8 mouse cellular contexts compared by ENCODE assay signal in the genomic region with DNA sequence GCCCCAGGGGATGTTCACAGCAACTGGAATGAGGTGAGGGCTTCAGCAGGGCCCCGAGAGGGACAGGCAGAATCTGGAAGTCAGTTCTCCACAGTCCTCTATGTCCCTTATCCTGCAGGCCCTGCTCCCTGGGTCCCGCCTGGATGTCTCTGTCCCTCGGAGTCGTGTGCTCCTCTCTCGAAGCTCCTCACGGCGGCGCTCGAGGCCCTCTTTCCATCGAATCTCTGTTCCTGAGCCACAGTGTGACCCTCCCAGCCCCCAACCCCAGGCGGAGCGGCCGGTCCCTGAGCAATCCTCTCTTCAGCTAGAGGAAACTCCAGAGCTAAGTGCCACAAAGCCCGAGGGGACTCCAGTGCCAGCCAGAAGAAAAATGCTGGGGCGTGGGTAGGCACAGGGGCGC. TPM values are rescaled to one million over a fixed set of nuclear protein-coding genes. Genes with fewer than 3 reads are reported as not detected.
DNase-seq lines count a peak whose midpoint lies in the region; ATAC-seq and TF ChIP-seq lines count a peak whose summit lies in the region.

No protein-coding gene starts in this region.

- H3K27me3 ChIP-seq in embryonic facial prominence, embryonic 11.5 days (ENCODE audit: control insufficient read depth, insufficient read depth, low read length): no peaks in the 10 kb centered on the region; the same call in 1 of the 2 replicates
- H3K27me3 ChIP-seq in midbrain, embryonic 11.5 days (ENCODE audit: control insufficient read depth, insufficient read depth, low read length): peaks cover 3% of the 10 kb centered on the region; the same call in 1 of the 2 replicates
- H3K27me3 ChIP-seq in testis, adult 2 months (ENCODE audit: control insufficient read depth, insufficient read depth, low read length): no peaks in the 10 kb centered on the region

- intact Hi-C loops in heart, postnatal 14 days (cut with DNase I): no loop called here

- TF ChIP-seq POLR2A in testis, adult 2 months (IDR thresholded peaks at IDR 0.05; ENCODE audit: control insufficient read depth, low read depth, low read length): no peak

- no peak overlapping the region for H3K27ac ChIP-seq in embryonic facial prominence, embryonic 11.5 days (replicated peaks; ENCODE audit: low read depth, low read length)
- no peak overlapping the region for H3K27ac ChIP-seq in midbrain, embryonic 11.5 days (ENCODE audit: low read depth, low read length)
- H3K27ac ChIP-seq in testis, adult 2 months (ENCODE audit: control insufficient read depth, insufficient read depth, low read depth, low read length): no peak overlapping the region

- no peaks in the 10 kb centered on the region for H3K9me3 ChIP-seq in embryonic facial prominence, embryonic 11.5 days (replicated peaks; ENCODE audit: control insufficient read depth, low read length)
- H3K9me3 ChIP-seq in midbrain, embryonic 11.5 days (ENCODE audit: control insufficient read depth, low read length): no peaks in the 10 kb centered on the region

- H3K4me3 ChIP-seq in embryonic facial prominence, embryonic 11.5 days (ENCODE audit: low read depth, low read length): peak overlapping the region; percentile 10; the same call in 1 of the 2 replicates
- H3K4me3 ChIP-seq in midbrain, embryonic 11.5 days (ENCODE audit: low read depth, low read length): no peak overlapping the region
- peak overlapping the region; percentile 40 for H3K4me3 ChIP-seq in testis, adult 2 months (ENCODE audit: control insufficient read depth, low read depth, low read length)

- peak; percentile 22; the same call in 1 of the 2 replicates for ATAC-seq in embryonic facial prominence, embryonic 11.5 days (replicated peaks; ENCODE audit: insufficient number of reproducible peaks, low FRiP score, low TSS enrichment, low read depth)
- peak; percentile 61; the same call in 1 of the 2 replicates for ATAC-seq in midbrain, embryonic 11.5 days (ENCODE audit: low FRiP score)

- 3% methylated on average over 16 of the region's 16 CpGs for WGBS in embryonic facial prominence, embryonic 11.5 days
- 4% methylated on average over 16 of the region's 16 CpGs for WGBS in midbrain, embryonic 11.5 days

- H3K4me1 ChIP-seq in embryonic facial prominence, embryonic 11.5 days (ENCODE audit: control insufficient read depth, insufficient read depth, low read length): no peaks in the 10 kb centered on the region; the same call in 1 of the 2 replicates
- peaks cover 3% of the 10 kb centered on the region; the same call in 1 of the 2 replicates for H3K4me1 ChIP-seq in midbrain, embryonic 11.5 days (ENCODE audit: control insufficient read depth, insufficient read depth, low read length)
- peaks cover 27% of the 10 kb centered on the region for H3K4me1 ChIP-seq in testis, adult 2 months (ENCODE audit: control insufficient read depth, insufficient read depth, low read length)

- TF ChIP-seq CTCF in testis, adult 2 months (IDR thresholded peaks at IDR 0.05; ENCODE audit: control insufficient read depth, insufficient read depth, insufficient replicate concordance, low read depth, low read length): peak; percentile 49; the same call in 1 of the 2 replicates

- peak overlapping the region; percentile 47 for H3K9ac ChIP-seq in embryonic facial prominence, embryonic 11.5 days (replicated peaks; ENCODE audit: low read length)
- peak overlapping the region; percentile 38 for H3K9ac ChIP-seq in midbrain, embryonic 11.5 days (ENCODE audit: low read length)

- no peaks in the 10 kb centered on the region for H3K36me3 ChIP-seq in embryonic facial prominence, embryonic 11.5 days (replicated peaks; ENCODE audit: control insufficient read depth, insufficient read depth, low read depth, low read length)
- no peaks in the 10 kb centered on the region for H3K36me3 ChIP-seq in midbrain, embryonic 11.5 days (ENCODE audit: control insufficient read depth, insufficient read depth, low read length)
- no peaks in the 10 kb centered on the region for H3K36me3 ChIP-seq in testis, adult 2 months (ENCODE audit: control insufficient read depth, insufficient read depth, low read length)

- H3K4me2 ChIP-seq in embryonic facial prominence, embryonic 11.5 days (ENCODE audit: low read depth, low read length): peak overlapping the region; percentile 29
- peak overlapping the region; percentile 30 for H3K4me2 ChIP-seq in midbrain, embryonic 11.5 days

- peak; percentile 56 to 76 for DNase-seq in right cerebral cortex, postnatal 10 days (ENCODE audit: low spot score in 2 of 2)
- no peak for DNase-seq in right cerebral cortex, postnatal 36 days (ENCODE audit: low spot score in 2 of 2)
- peak; percentile 80 for DNase-seq in embryonic facial prominence, embryonic 11.5 days (ENCODE audit: low spot score)
- DNase-seq in heart, postnatal 14 days: peak; percentile 63 to 67
- peak; percentile 36 to 44 for DNase-seq in layer of hippocampus, postnatal 36 days
- peak; percentile 94 for DNase-seq in midbrain, embryonic 11.5 days (ENCODE audit: low spot score, missing footprints)
- DNase-seq in spleen, postnatal 36 days (ENCODE audit: low spot score in 2 of 2): no peak

RNA-seq across cellular contexts. Expression of a gene that starts 2.2 kb away (rescaled TPM):
- 24.4 and 26.8 TPM in 2 replicates for polyA plus RNA-seq in embryonic facial prominence, embryonic 11.5 days (2014; fragmentation: Nextera tagmentation; extraction: Ambion mirVana)
- 10 to 100 TPM; 13.2 to 13.3 TPM for total RNA-seq in heart, postnatal 14 days (2021)
- total RNA-seq in layer of hippocampus, postnatal 36 days (2021): 10 to 100 TPM; 28.3 to 32.9 TPM
- polyA plus RNA-seq in midbrain, embryonic 11.5 days (2014; fragmentation: Nextera tagmentation; extraction: Ambion mirVana): 22.4 and 23.4 TPM in 2 replicates
- polyA plus RNA-seq in testis, adult 2 months (2012; rRNA removed): 34.9 and 42.7 TPM in 2 replicates

RNA-seq across cellular contexts. Expression of a gene that starts 3.0 kb away (rescaled TPM):
- 0.52 and 0.72 TPM in 2 replicates for polyA plus RNA-seq in embryonic facial prominence, embryonic 11.5 days (2014; fragmentation: Nextera tagmentation; extraction: Ambion mirVana)
- 1 to 10 TPM in 1 of 2 experiments, under 1 TPM in 1; 0.65 to 1.7 TPM for total RNA-seq in heart, postnatal 14 days (2021)
- total RNA-seq in layer of hippocampus, postnatal 36 days (2021): under 1 TPM; 0.40 to 0.42 TPM
- polyA plus RNA-seq in midbrain, embryonic 11.5 days (2014; fragmentation: Nextera tagmentation; extraction: Ambion mirVana): 0.46 and 0.57 TPM in 2 replicates
- 0.16 and 1.3 TPM in 2 replicates for polyA plus RNA-seq in testis, adult 2 months (2012; rRNA removed)

RNA-seq across cellular contexts. Expression of a gene that starts 7.0 kb away (rescaled TPM):
- not detected in 2 replicates for polyA plus RNA-seq in embryonic facial prominence, embryonic 11.5 days (2014; fragmentation: Nextera tagmentation; extraction: Ambion mirVana)
- total RNA-seq in heart, postnatal 14 days (2021): not detected
- total RNA-seq in layer of hippocampus, postnatal 36 days (2021): not detected
- not detected in 2 replicates for polyA plus RNA-seq in midbrain, embryonic 11.5 days (2014; fragmentation: Nextera tagmentation; extraction: Ambion mirVana)
- not detected in 2 replicates for polyA plus RNA-seq in testis, adult 2 months (2012; rRNA removed)

RNA-seq across cellular contexts. Expression of a gene that starts 21.6 kb away (rescaled TPM):
- 177 and 184 TPM in 2 replicates for polyA plus RNA-seq in embryonic facial prominence, embryonic 11.5 days (2014; fragmentation: Nextera tagmentation; extraction: Ambion mirVana)
- total RNA-seq in heart, postnatal 14 days (2021): 100 to 1,000 TPM; 138 to 140 TPM
- 100 to 1,000 TPM; 172 to 177 TPM for total RNA-seq in layer of hippocampus, postnatal 36 days (2021)
- polyA plus RNA-seq in midbrain, embryonic 11.5 days (2014; fragmentation: Nextera tagmentation; extraction: Ambion mirVana): 189 and 198 TPM in 2 replicates
- 144 and 157 TPM in 2 replicates for polyA plus RNA-seq in testis, adult 2 months (2012; rRNA removed)

RNA-seq across cellular contexts. Expression of a gene that starts 42.9 kb away (rescaled TPM):
- polyA plus RNA-seq in embryonic facial prominence, embryonic 11.5 days (2014; fragmentation: Nextera tagmentation; extraction: Ambion mirVana): 3.4 and 4.3 TPM in 2 replicates
- total RNA-seq in heart, postnatal 14 days (2021): 1 to 10 TPM; 8.7 to 9.2 TPM
- total RNA-seq in layer of hippocampus, postnatal 36 days (2021): 1 to 10 TPM; 7.5 to 7.9 TPM
- polyA plus RNA-seq in midbrain, embryonic 11.5 days (2014; fragmentation: Nextera tagmentation; extraction: Ambion mirVana): 2.8 and 3.4 TPM in 2 replicates
- 1.4 and 2.6 TPM in 2 replicates for polyA plus RNA-seq in testis, adult 2 months (2012; rRNA removed)

Comparison
In these comparisons a context has a peak if more than half of its experiments do, and no peak if none do; other contexts are left out.
1. DNase-seq: peak in right cerebral cortex, postnatal 10 days (2 of 2), embryonic facial prominence, embryonic 11.5 days (single experiment), heart, postnatal 14 days (2 of 2), layer of hippocampus, postnatal 36 days (2 of 2) and midbrain, embryonic 11.5 days (single experiment); none in right cerebral cortex, postnatal 36 days (0 of 2) and spleen, postnatal 36 days (0 of 2).